Mouse (Mus musculus): ENCODE measurements around the gene Trip13. TPM values are rescaled to one million over a fixed set of nuclear protein-coding genes. Genes with fewer than 3 reads are reported as not detected.

Gene Trip13
- total RNA-seq, 2 experiments from 2014 or later, result 1.3 to 1.4 TPM

- DNase-seq (ENCODE audit: low spot score in 2 of 2), result no peak
- intact Hi-C loops (cut with DNase I), result no loop called here
Observed at GRCm38 (mm10) chr13:73897561-73897960, 40.0 kb downstream of the Trip13 start.

- DNase-seq (ENCODE audit: low spot score in 2 of 2), result no peak
- intact Hi-C loops (cut with DNase I), result no loop called here
Observed at GRCm38 (mm10) chr13:73892493-73893178, 44.9 kb downstream of the Trip13 start.

GRCm38 (mm10) chr13:73887415-73887874, 50.1 kb downstream of the Trip13 start:
- DNase-seq (ENCODE audit: low spot score in 2 of 2), result no peak
- intact Hi-C loops (cut with DNase I), result no loop called here

- no peak for DNase-seq (ENCODE audit: low spot score in 2 of 2)
- intact Hi-C loops (cut with DNase I), result no loop called here
Observed at GRCm38 (mm10) chr13:73886601-73887000, 51.0 kb downstream of the Trip13 start.

- DNase-seq (ENCODE audit: low spot score in 2 of 2), result no peak
- intact Hi-C loops (cut with DNase I), result no loop called here
Observed at GRCm38 (mm10) chr13:73886066-73886465, 51.5 kb downstream of the Trip13 start.

- no peak for DNase-seq (ENCODE audit: low spot score in 2 of 2)
Observed at GRCm38 (mm10) chr13:73885656-73886055, 51.9 kb downstream of the Trip13 start.

GRCm38 (mm10) chr13:73881347-73881746, 56.2 kb downstream of the Trip13 start:
- no peak for DNase-seq (ENCODE audit: low spot score in 2 of 2)
- intact Hi-C loops (cut with DNase I), result no loop called here

More at GRCm38 (mm10) chr13:73885656-73886055, 51.9 kb downstream of the Trip13 start:
- intact Hi-C loops (cut with DNase I), result no loop called here

- peak in 1 of 2 experiments; percentile 11 for DNase-seq (ENCODE audit: low spot score in 2 of 2)
- intact Hi-C loops (cut with DNase I), result no loop called here
Observed at GRCm38 (mm10) chr13:73879824-73880223, 57.8 kb downstream of the Trip13 start.

- peak; percentile 20 to 30 for DNase-seq (ENCODE audit: low spot score in 2 of 2)
Observed at GRCm38 (mm10) chr13:73872159-73872558, 65.4 kb downstream of the Trip13 start.

More at GRCm38 (mm10) chr13:73872159-73872558, 65.4 kb downstream of the Trip13 start:
- intact Hi-C loops (cut with DNase I), result no loop called here

Small RNAs within 50 kb of the gene (microRNA-seq; reads per million reads assigned to microRNA genes)
- not detected for gene Gm25197

Other genes starting within 250 kb of the Trip13 start
- under 1 TPM in 1 of 2 experiments, not detected in 1; 0.15 TPM for gene Slc6a19, start 232.9 kb downstream of the Trip13 start, total RNA-seq (2021)
- 1 to 10 TPM; 3.6 to 3.8 TPM for gene Slc12a7, start 204.7 kb downstream of the Trip13 start, total RNA-seq (2021)
- 1 to 10 TPM; 2.4 to 3.2 TPM for gene Nkd2, start 90.2 kb downstream of the Trip13 start, total RNA-seq (2021)
- 10 to 100 TPM; 71.1 to 83.8 TPM for gene Brd9, start within 50 bp of the Trip13 start, total RNA-seq (2021)
- gene Zdhhc11, start 26.1 kb upstream of the Trip13 start, total RNA-seq (2021), result not detected
- 100 to 1,000 TPM; 340 to 404 TPM for gene Tppp, start 71.6 kb upstream of the Trip13 start, total RNA-seq (2021)
- gene Cep72, start 124.5 kb upstream of the Trip13 start, total RNA-seq (2021), result 1 to 10 TPM; 1.6 to 2.2 TPM
- gene Slc9a3, start 183.7 kb upstream of the Trip13 start, total RNA-seq (2021), result 1 to 10 TPM; 1.4 to 2.4 TPM